Mouse (Mus musculus): ENCODE measurements at regions not wholly inside any gene's neighbourhood (a gene's known extent, or its start where the extent isn't known, plus 50 kb on each side); places are given as distances from the start of the nearest gene placed in this dataset.

- in situ Hi-C loops (cut with MboI; ENCODE audit: unreplicated experiment in 2 of 2): no loop called here
Measured at GRCm38 (mm10) chr16:26302045-26302444, 69.6 kb downstream of the Cldn1 start.

DNA sequence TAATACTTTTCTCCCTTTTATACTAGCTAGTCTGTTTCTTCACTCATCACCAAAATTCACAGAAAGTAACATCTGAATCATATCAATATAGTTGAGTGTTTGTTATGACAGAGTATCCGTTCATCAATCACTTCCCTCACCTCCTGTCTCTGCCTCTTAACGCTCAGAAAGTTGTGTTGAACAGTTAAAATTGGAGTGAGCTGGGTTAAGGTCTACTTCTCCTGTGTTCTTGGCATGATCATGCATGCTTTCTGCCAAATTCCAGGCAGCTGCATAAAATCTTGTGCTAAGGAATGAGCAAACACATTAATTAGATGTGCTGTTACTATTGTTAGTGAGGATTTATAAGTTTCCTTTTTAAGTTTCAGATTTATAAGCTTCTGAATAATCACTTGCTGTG lies 79.9 kb downstream of the Cldn1 start:
- in situ Hi-C loops (cut with MboI; ENCODE audit: unreplicated experiment in 2 of 2): no loop called here

- in situ Hi-C loops (cut with MboI; ENCODE audit: unreplicated experiment in 2 of 2): no loop called here
Measured at GRCm38 (mm10) chr16:26285627-26286026, 86.0 kb downstream of the Cldn1 start.

DNA sequence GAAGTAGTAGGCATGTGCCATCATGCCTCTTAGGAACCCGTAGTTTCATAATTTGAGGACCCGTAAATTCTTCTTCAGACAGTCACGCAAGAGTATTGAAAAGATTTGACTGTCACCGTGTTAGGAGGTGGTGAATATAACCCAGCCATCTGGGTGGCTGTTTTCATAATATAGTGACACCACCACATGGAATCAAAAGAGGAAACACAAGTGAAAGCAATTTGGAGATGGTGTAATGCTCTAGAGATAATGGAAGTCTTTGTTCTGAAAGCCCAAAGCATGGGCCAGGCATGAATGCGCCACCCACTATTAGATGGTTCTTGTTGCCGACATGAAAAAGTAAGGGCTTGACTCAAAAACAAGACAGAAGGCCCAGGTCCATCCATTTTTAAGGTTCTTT lies 86.9 kb downstream of the Cldn1 start:
- in situ Hi-C loops (cut with MboI; ENCODE audit: unreplicated experiment in 2 of 2): no loop called here

- in situ Hi-C loops (cut with MboI; ENCODE audit: unreplicated experiment in 2 of 2): no loop called here
Measured at GRCm38 (mm10) chr16:26282418-26282817, 89.2 kb downstream of the Cldn1 start.

DNA sequence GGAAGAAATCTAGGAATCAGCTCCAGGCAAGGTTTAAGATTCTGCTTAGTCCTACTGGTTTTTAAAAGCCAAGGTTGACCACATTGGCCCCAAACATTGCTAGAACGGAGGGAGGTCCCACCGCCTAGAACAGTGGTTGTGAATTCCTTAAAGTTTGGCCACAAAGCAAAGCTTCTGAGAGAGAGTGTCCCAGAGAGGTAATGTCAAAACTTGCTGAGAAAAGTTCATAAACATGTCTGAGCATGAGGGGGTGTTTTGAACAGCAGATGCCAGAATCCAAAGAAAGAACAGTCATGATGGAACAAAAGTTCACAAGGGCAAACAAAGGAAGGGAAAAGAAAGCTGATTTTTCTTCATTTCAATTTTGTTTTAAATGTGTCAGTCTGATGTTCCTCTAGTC lies 90.1 kb downstream of the Cldn1 start:
- in situ Hi-C loops (cut with MboI; ENCODE audit: unreplicated experiment in 2 of 2): no loop called here

DNA sequence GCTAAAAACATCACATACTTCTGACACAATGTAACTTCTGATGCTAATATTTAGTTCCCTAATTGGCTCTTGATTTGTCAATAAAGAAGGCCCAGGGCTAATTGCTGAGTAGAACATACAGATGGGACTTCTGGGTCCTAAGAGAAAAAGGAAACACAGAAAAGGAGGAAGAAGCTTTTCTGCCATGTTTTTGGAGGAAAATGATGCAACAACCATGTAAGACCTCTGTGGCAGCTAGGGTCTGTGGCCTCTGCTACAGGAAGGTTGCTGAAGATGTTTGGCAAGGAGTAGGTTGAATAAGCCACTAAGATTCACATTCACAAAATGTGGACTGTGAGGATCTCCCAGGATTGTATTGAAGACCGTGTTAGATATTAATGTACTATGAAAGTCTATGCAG lies 94.9 kb downstream of the Cldn1 start:
- in situ Hi-C loops (cut with MboI; ENCODE audit: unreplicated experiment in 2 of 2): no loop called here

DNA sequence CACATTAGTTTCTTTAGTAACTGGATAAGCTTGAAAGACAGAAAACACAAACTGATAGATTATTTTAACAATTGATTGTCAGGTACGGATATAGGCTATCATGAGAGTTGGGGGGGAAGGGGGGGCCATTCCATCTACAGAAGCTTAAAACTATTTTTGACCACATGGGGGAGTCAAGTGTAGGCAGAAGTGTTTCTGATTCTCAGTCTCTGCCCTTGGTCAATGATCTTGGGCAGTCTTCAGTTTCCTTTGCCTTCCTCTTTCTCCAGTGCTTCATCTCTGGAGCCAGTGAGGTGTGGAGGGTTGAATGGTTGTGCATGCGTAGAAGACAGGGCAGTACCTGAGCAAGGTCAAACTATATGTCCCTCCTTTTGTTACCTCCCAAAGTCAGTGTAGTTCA lies 118.8 kb downstream of the Cldn1 start:
- in situ Hi-C loops (cut with MboI; ENCODE audit: unreplicated experiment in 2 of 2): no loop called here

DNA sequence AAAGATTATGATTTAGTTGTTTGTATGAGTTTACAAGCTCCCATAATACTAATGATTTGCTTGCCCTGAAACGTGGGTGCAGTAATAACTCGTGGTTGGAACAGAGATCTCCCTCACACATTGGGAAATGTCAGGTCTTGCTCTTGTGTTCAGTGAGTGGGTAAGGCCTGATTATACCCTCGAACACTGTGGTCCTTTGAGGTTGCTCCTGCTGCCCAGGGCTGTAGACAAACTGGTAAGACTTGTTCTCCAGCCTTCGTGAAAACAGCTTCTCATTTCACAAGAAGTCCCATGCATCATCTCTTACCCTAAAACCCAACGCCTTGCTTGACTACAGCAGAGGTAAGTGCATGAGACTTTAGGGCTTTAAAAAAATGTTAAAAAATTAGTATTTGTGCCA lies 119.9 kb downstream of the Cldn1 start:
- in situ Hi-C loops (cut with MboI; ENCODE audit: unreplicated experiment in 2 of 2): no loop called here

- in situ Hi-C loops (cut with MboI; ENCODE audit: unreplicated experiment in 2 of 2): no loop called here
Measured at GRCm38 (mm10) chr16:26251027-26251426, 120.6 kb downstream of the Cldn1 start.

DNA sequence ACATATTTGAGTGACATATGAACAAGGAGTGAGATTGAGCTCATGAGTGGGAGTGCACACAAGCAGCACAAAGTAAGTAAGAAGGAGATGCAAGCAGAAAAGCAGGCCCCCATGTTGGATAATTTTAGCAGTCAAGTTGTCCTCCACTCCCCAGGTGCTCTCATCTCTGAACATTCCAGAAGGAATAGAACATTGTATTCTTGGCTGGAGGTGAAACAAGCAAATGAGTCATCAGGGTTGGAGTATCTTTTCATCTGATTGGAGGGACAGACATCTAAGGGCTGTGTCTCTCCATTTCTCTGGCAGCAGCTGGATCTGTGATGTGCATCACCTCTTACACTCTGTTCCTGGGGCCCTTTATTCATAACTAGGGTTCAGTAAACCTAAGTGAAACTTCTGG lies 122.7 kb downstream of the Cldn1 start:
- in situ Hi-C loops (cut with MboI; ENCODE audit: unreplicated experiment in 2 of 2): no loop called here

DNA sequence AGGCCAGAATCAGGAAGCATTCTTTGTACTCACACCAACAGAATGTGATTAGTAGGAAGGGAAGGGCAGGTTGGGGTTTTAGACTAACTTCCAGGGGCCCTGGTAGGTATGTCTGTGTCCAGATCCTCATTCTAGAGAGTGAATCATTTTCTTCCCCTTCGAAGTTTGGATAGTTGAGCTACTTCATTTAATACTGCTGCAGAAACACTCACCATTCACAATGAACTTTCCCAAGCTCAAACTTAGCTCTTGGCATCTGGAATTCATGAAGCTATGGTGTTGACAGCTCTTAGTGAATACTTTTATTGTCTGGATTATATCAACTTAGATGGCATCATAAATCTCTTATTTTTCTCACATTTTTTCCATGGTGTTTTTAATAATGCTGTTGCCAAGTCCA lies 123.7 kb downstream of the Cldn1 start:
- in situ Hi-C loops (cut with MboI; ENCODE audit: unreplicated experiment in 2 of 2): no loop called here

GRCm38 (mm10) chr16:26235239-26235638 lies 129.7 kb upstream of the P3h2 start:
- in situ Hi-C loops (cut with MboI; ENCODE audit: unreplicated experiment in 2 of 2): loop anchor here (5.0 to 10.0 kb wide), 4 partner anchors 750 to 1222 kb away; no protein-coding TSS in a partner anchor

DNA sequence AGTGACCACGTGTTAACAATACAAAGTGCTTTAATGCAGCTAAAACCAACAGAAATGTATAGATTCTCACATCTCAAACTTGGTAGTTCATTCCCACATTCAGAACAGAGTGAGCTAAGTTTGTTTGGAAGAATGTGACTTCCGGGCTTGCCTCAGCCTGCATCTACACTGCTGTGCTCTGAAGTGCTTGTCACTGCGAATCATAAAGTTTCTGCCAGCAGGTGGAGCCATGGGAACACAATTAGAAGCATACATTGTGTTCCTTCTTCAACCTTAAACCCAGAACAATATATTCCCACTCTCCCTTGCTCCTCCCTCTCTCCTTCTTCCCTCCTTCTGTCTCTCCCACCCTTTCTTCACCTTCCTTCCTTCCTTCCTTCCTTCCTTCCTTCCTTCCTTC lies 128.5 kb upstream of the P3h2 start:
- in situ Hi-C loops (cut with MboI; ENCODE audit: unreplicated experiment in 2 of 2): loop anchor here (10.0 kb wide), 2 partner anchors 751 to 911 kb away; no protein-coding TSS in a partner anchor

DNA sequence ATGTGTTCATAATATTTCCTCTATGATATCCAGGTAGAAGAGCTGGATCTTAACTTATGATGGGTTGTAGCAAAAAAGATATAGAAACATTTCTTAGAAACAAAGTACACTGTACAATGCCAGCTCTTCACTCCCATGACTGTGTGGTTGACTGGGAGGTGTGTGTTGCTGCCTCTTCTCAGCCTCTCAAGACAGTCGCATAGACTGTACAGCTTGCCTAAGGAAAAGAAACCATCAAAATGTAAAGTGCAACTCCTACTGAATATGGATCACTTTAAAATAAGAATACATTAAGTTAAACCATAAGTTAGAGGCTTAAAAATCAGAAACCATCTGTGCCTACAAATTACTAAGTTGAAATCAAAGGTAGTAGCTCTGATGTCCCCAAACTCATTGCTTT lies 125.5 kb upstream of the P3h2 start:
- in situ Hi-C loops (cut with MboI; ENCODE audit: unreplicated experiment in 2 of 2): loop anchor here (10.0 kb wide), 2 partner anchors 754 to 914 kb away; no protein-coding TSS in a partner anchor

DNA sequence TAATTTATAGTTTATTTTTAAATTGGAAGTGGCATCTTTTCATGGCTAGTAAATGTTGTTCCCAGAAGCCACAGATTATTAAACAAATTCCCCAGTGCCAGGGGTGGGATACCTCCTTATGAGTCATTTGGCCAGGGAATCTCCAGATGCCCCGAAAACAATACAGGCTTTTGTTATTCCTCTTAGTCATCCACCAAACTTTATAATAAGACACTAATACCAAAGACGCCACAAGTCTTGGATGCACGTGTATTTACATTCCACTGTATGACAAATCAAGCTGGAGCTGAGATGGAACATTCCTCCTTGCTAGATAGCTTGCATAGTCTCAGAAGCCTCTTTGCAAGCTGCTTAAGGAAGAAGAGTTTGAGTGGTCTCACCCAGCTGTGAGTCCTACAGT lies 105.8 kb upstream of the P3h2 start:
- in situ Hi-C loops (cut with MboI; ENCODE audit: unreplicated experiment in 2 of 2): no loop called here

GRCm38 (mm10) chr16:26199125-26199524 lies 93.5 kb upstream of the P3h2 start:
- in situ Hi-C loops (cut with MboI; ENCODE audit: unreplicated experiment in 2 of 2): loop anchor here (5.0 to 25.0 kb wide), 3 partner anchors 232 to 1112 kb away; no protein-coding TSS in a partner anchor

GRCm38 (mm10) chr16:26196345-26196744 lies 90.8 kb upstream of the P3h2 start:
- in situ Hi-C loops (cut with MboI; ENCODE audit: unreplicated experiment in 2 of 2): loop anchor here (5.0 to 25.0 kb wide), 3 partner anchors 229 to 1109 kb away; no protein-coding TSS in a partner anchor

GRCm38 (mm10) chr16:26185288-26186281 lies 80.0 kb upstream of the P3h2 start:
- in situ Hi-C loops (cut with MboI; ENCODE audit: unreplicated experiment in 2 of 2): loop anchor here in 1 of 2 experiments (25.0 kb wide), 1 partner anchor 1098 kb away; no protein-coding TSS in a partner anchor

GRCm38 (mm10) chr16:26184647-26185262 lies 79.2 kb upstream of the P3h2 start:
- in situ Hi-C loops (cut with MboI; ENCODE audit: unreplicated experiment in 2 of 2): loop anchor here in 1 of 2 experiments (25.0 kb wide), 1 partner anchor 1097 kb away; no protein-coding TSS in a partner anchor

GRCm38 (mm10) chr16:26183530-26183929 lies 77.9 kb upstream of the P3h2 start:
- in situ Hi-C loops (cut with MboI; ENCODE audit: unreplicated experiment in 2 of 2): loop anchor here in 1 of 2 experiments (25.0 kb wide), 1 partner anchor 1096 kb away; no protein-coding TSS in a partner anchor
